Mouse (Mus musculus) forebrain, embryonic 11.5 days (tissue): ENCODE data around the gene Pipox. TPM values are rescaled to one million over a fixed set of nuclear protein-coding genes. Genes with fewer than 3 reads are reported as not detected.

Experiments
- ATAC-seq: fragments of 200-750 bp; cut with Nextera tagmentation; replicated peaks from 2 replicates; pipeline ENCODE4 v1.8.0; 2017; ENCODE audit warnings: moderate TSS enrichment; ENCODE audit not compliant: low FRiP score
- DNase-seq: peaks from one replicate; pipeline ENCODE4 v3.0.0-alpha.2; 2017; ENCODE audit warnings: low spot score
- H3K27ac ChIP-seq: fragments of 300-500 bp; sonication (generic); 2 replicates; pipeline ENCODE4 v1.5.1; 2014; ENCODE audit warnings: low read depth, low read length
- H3K27me3 ChIP-seq: fragments of 300-500 bp; sonication (generic); 2 replicates; pipeline ENCODE4 v1.6.1; 2014; ENCODE audit warnings: mild to moderate bottlenecking, low read length, mixed read lengths; ENCODE audit not compliant: control insufficient read depth, insufficient read depth
- H3K36me3 ChIP-seq: fragments of 300-500 bp; sonication (generic); 2 replicates; pipeline ENCODE4 v1.6.1; 2014; ENCODE audit warnings: mild to moderate bottlenecking, low read length, moderate library complexity, mixed read lengths; ENCODE audit not compliant: control insufficient read depth, insufficient read depth
- H3K4me1 ChIP-seq: fragments of 300-500 bp; sonication (generic); replicated peaks from 2 replicates; pipeline ENCODE4 v1.6.1; 2014; ENCODE audit warnings: low read length, mixed read lengths; ENCODE audit not compliant: control insufficient read depth, insufficient read depth
- H3K4me2 ChIP-seq: fragments of 300-500 bp; sonication (generic); 2 replicates; pipeline ENCODE4 v1.6.1; 2014; ENCODE audit warnings: low read depth, mild to moderate bottlenecking, low read length, moderate library complexity, mixed read lengths; ENCODE audit not compliant: severe bottlenecking
- H3K4me3 ChIP-seq: fragments of 300-500 bp; sonication (generic); 2 replicates; pipeline ENCODE4 v1.5.1; 2014; ENCODE audit warnings: low read depth, low read length
- H3K9ac ChIP-seq: fragments of 300-500 bp; sonication (generic); 2 replicates; pipeline ENCODE4 v1.6.1; 2014; ENCODE audit warnings: low read length
- H3K9me3 ChIP-seq: fragments of 300-500 bp; sonication (generic); 2 replicates; pipeline ENCODE4 v1.6.1; 2016; ENCODE audit warnings: low read length, mixed read lengths; ENCODE audit not compliant: control insufficient read depth
- WGBS: fragments of 180-500 bp; shearing (Covaris S2); extraction: QIAGEN DNeasy Blood & Tissue Kit; methylation state at CpG from one replicate; pipeline ENCODE4 v1.1.7; 2014; 5-methylcytosine and 5-hydroxymethylcytosine counted together
- polyA plus RNA-seq: library from polyadenylated mRNA; unstranded; fragments of >200 nt; fragmentation: Nextera tagmentation; extraction: Ambion mirVana; gene quantifications from 2 replicates; pipeline ENCODE4 v1.2.1, GENCODE M21; 2014

Gene Pipox
- polyA plus RNA-seq, 1 experiment from 2014 or later, result 13.6 TPM

- H3K36me3 ChIP-seq, result no peaks in the 10 kb centered on the region
- H3K9me3 ChIP-seq, result no peaks in the 10 kb centered on the region
- peak overlapping the region; percentile 59 for H3K4me3 ChIP-seq
- 1% methylated on average over 41 of the region's 41 CpGs for WGBS
- peak overlapping the region; percentile 55 for H3K9ac ChIP-seq
- peaks cover 27% of the 10 kb centered on the region for H3K4me1 ChIP-seq
- ATAC-seq, result no peak
- H3K27me3 ChIP-seq, result peaks cover 55% of the 10 kb centered on the region
- no peak overlapping the region for H3K27ac ChIP-seq
- DNase-seq, result no peak
- peak overlapping the region; percentile 99 for H3K4me2 ChIP-seq
Observed at GRCm38 (mm10) chr11:77931541-77932433, 37.9 kb upstream of the Pipox start.

- peak within 1 kb of the TSS; percentile 55 for H3K9ac ChIP-seq
- no peak within 1 kb of the TSS for H3K27ac ChIP-seq
- H3K36me3 ChIP-seq, result no peaks in the 10 kb centered on the region
- ATAC-seq (peak; percentile 70), DNase-seq (peak; percentile 93)
- H3K4me3 ChIP-seq, result peak within 1 kb of the TSS; percentile 59
- H3K4me2 ChIP-seq, result peak within 1 kb of the TSS; percentile 99
- peaks cover 32% of the 10 kb centered on the region for H3K4me1 ChIP-seq
- H3K27me3 ChIP-seq, result peaks cover 52% of the 10 kb centered on the region
- WGBS, result under 1% methylated on average over 93 of the region's 94 CpGs
- no peaks in the 10 kb centered on the region for H3K9me3 ChIP-seq
Observed at GRCm38 (mm10) chr11:77930751-77931540, 37.0 kb upstream of the Pipox start, which contains the start of gene Sez6. Sez6 (plus strand) TSS chr11:77930800.

- peaks cover 24% of the 10 kb centered on the region for H3K27me3 ChIP-seq
- no peaks in the 10 kb centered on the region for H3K9me3 ChIP-seq
- H3K4me3 ChIP-seq, result no peak overlapping the region
- no peak for DNase-seq
- no peak overlapping the region for H3K9ac ChIP-seq
- H3K36me3 ChIP-seq, result no peaks in the 10 kb centered on the region
- no peak for ATAC-seq
- peaks cover 29% of the 10 kb centered on the region for H3K4me1 ChIP-seq
- no peak overlapping the region for H3K4me2 ChIP-seq
- WGBS, result 74% methylated on average over 5 of the region's 5 CpGs
- H3K27ac ChIP-seq, result no peak overlapping the region
Observed at GRCm38 (mm10) chr11:77927837-77928236, 33.9 kb upstream of the Pipox start.

DNA sequence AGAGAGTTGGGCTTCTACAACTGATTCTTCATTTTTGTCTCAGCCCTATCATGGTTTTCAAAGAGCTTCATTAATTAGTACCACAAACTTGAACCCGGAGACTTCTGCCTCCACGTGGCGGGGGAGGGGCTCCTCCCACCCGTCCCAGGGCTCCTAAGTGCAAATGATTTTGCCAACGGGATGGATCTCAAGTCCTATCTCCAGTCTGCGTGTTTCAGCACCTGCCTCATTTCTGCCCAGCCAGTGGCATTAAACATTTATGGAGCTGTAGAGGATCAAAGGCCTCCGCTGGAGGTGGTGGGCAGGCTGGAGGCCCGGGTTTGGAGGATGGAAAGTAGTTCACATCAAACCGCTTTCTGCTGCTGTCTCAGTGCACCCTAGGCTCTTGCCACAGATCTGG, 32.8 kb upstream of the Pipox start:
- H3K4me1 ChIP-seq, result peaks cover 25% of the 10 kb centered on the region
- 22% methylated on average over 9 of the region's 9 CpGs for WGBS
- no peak overlapping the region for H3K9ac ChIP-seq
- no peak overlapping the region for H3K4me3 ChIP-seq
- no peak overlapping the region for H3K4me2 ChIP-seq
- H3K27me3 ChIP-seq, result peaks cover 13% of the 10 kb centered on the region
- H3K27ac ChIP-seq, result peak overlapping the region; percentile 51; the same call in 1 of the 2 replicates
- no peak for ATAC-seq
- no peak for DNase-seq
- H3K36me3 ChIP-seq, result no peaks in the 10 kb centered on the region
- H3K9me3 ChIP-seq, result no peaks in the 10 kb centered on the region

- Histone ChIP-seq H3K27me3 (peaks cover 7% of the 10 kb centered on the region), H3K9me3 (no peaks in the 10 kb centered on the region), H3K36me3 (no peaks in the 10 kb centered on the region), H3K4me1 (peaks cover 20% of the 10 kb centered on the region), H3K4me3 (no peak overlapping the region), H3K4me2 (no peak overlapping the region), H3K9ac (no peak overlapping the region), H3K27ac (peak overlapping the region; percentile 51; the same call in 1 of the 2 replicates)
- DNase-seq, result no peak
- WGBS, result 38% methylated on average over 9 of the region's 9 CpGs
- peak; percentile 72 for ATAC-seq
Observed at GRCm38 (mm10) chr11:77925836-77926657, 32.2 kb upstream of the Pipox start.

DNA sequence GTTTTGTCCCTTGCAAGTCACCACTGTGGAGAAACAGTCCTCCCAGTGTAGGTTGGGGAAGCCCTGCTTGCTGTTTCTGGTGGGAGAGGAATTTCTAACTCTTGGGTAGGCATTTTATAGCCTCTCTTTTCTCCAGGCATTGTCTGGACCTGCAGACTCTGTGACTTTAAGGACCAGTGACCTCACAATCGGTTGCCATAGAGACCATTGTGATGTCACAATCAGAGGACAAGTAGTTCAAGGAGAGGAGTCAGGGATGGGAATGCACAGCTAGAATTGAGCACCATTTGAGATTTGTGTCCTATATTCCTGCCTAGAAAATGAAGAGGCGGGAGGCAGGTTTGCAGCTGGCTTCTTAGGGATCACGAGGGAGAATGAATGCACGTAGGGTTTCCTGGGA, 29.4 kb upstream of the Pipox start:
- WGBS, result 72% methylated on average over 4 of the region's 4 CpGs
- no peaks in the 10 kb centered on the region for H3K36me3 ChIP-seq
- H3K27ac ChIP-seq, result no peak overlapping the region
- ATAC-seq (no peak), DNase-seq (no peak)
- H3K4me2 ChIP-seq, result no peak overlapping the region
- no peak overlapping the region for H3K9ac ChIP-seq
- H3K4me1 ChIP-seq, result peaks cover 16% of the 10 kb centered on the region
- H3K27me3 ChIP-seq, result no peaks in the 10 kb centered on the region
- H3K4me3 ChIP-seq, result no peak overlapping the region
- no peaks in the 10 kb centered on the region for H3K9me3 ChIP-seq

DNA sequence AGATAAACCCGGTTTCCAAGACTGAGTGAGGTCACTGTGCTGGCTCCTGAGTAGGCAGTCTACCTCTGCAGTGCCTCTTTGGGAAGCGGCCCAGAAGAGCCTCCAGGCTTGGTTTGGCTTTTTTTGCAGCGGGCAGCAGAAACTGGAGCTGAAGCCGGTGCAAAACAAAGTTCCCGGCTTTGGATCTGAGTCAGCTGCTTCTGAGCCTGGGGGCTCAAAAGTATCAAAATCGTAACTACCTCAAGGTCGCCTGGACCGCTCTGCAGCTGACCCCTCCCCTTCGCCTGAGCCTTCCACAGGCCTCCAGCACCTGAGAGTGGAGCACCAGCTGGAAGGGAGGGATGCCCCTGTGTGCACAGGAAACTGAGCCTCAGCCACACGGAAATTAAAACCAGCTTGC, 23.3 kb upstream of the Pipox start:
- no peak for DNase-seq
- no peak overlapping the region for H3K4me2 ChIP-seq
- no peaks in the 10 kb centered on the region for H3K36me3 ChIP-seq
- 53% methylated on average over 10 of the region's 10 CpGs for WGBS
- peaks cover 28% of the 10 kb centered on the region for H3K27me3 ChIP-seq
- no peaks in the 10 kb centered on the region for H3K9me3 ChIP-seq
- H3K9ac ChIP-seq, result no peak overlapping the region
- no peak for ATAC-seq
- peaks cover 9% of the 10 kb centered on the region for H3K4me1 ChIP-seq
- H3K27ac ChIP-seq, result no peak overlapping the region
- no peak overlapping the region for H3K4me3 ChIP-seq

GRCm38 (mm10) chr11:77916741-77917140, 22.8 kb upstream of the Pipox start:
- H3K9me3 ChIP-seq, result no peaks in the 10 kb centered on the region
- H3K9ac ChIP-seq, result no peak overlapping the region
- ATAC-seq (no peak), DNase-seq (no peak)
- H3K4me2 ChIP-seq, result no peak overlapping the region
- H3K27me3 ChIP-seq, result peaks cover 28% of the 10 kb centered on the region
- no peak overlapping the region for H3K4me3 ChIP-seq
- 82% methylated on average over 4 of the region's 4 CpGs for WGBS
- H3K4me1 ChIP-seq, result peaks cover 9% of the 10 kb centered on the region
- H3K27ac ChIP-seq, result no peak overlapping the region
- H3K36me3 ChIP-seq, result no peaks in the 10 kb centered on the region
